Mouse (Mus musculus) spleen, postnatal 4 days (tissue): ENCODE results near the gene Cdh13.

ENCODE experiments used
- DNase-seq, 2 experiments: peaks; one replicate each; pipeline ENCODE4 v3.0.0; 2022; ENCODE audit warnings: low spot score in 2 of 2

Gene Cdh13

DNA sequence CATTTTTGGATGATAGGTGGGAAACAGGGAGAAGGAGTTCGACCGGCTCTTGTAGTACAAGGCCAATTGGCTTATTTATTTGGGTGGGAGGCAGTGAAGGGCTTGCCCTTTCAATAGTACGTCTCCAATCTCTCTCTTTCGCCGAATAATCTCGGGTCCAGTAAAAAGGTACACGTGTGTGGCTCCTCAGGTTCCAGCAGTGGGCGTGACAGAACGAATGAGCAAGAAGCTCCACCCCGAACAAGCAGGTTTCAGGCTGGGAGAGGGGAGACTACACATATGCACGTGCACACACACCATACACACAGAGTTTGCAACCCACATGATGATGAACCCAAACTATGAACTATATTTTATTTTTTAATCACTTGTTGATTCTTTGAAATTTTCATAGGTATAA lies 653.9 kb downstream of the Cdh13 start:
- no peak for DNase-seq

DNA sequence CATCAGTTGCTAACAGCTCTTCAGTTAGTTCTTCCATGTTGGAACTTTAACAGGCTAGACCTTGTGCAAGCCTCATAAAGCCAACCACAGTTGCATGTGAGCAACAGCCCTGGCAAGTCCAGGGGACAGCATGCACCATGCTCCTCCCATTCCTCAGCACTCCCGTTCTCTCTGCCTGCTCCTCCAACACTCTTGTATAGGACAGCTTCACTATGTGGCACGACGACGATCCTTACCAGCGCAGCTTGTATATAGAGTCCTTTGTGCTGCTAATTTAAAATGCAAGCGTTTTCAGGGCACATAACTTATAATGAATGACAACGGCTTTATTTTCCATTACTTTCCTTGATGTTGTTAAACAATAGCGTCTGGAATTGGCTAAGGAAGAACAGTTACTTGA lies 654.5 kb downstream of the Cdh13 start:
- no peak for DNase-seq

DNA sequence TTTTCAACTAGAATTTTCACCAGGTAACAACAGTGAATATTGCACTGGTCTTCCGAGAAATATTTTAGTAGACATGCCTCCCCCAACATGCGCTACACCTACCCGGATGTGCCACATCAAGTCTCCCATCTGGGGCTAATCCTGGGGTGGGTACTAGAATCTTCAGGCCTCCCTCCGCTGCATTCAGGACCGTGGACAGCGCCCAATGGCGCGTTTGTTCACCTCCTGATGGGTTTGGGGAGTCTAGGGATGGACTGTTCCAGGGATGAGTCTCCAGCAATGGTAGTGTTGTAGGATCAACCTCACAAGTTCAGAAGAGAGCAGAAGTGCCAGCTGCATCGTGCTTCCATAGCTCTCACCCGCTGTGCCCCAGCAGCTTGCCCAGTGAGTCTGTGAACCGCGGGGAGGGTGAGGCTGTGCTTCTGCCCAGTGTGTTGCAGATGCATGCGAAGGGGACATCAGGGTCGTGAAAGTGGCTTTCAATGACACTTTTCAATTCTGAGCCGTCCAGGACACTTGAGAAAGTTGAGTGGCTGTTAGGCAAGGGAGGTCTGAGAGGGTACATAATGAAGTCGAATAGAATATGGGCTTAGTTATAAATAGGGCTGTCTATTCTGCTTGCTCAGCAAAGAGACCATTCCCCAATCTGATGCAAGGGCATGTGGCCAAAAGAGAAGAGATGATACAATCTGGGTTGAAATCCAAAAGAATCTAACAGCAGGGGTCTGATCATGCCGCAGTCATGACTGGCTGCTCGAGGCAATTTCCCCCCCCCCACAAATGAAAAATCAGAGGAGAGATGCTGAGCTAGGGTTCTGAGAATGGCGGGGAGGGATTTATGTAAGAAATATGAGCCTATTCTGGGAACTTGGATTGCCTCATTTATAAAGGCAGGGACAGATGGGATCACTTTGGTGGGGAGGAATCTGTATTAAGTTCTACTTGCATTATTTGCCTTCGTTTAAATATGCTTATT lies 668.5 kb downstream of the Cdh13 start:
- DNase-seq = no peak

DNA sequence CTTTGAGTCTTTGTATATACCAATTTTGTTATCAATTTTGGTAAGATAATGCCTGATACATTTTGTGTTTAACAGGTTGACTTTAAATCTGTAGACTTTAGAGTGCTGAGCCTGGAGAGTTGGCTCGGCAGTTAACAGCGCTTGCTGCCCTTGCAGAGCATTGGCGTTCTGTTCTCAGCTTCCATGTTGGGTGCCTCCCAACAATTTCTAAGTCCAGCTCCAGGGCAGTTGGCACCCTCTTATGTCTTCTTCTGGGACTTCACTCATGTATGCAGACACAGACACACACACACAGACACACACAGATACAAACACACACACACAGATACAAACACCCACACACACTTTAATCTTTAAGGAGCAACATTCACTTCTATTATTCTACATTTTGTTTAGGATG lies 672.6 kb downstream of the Cdh13 start:
- no peak for DNase-seq

DNA sequence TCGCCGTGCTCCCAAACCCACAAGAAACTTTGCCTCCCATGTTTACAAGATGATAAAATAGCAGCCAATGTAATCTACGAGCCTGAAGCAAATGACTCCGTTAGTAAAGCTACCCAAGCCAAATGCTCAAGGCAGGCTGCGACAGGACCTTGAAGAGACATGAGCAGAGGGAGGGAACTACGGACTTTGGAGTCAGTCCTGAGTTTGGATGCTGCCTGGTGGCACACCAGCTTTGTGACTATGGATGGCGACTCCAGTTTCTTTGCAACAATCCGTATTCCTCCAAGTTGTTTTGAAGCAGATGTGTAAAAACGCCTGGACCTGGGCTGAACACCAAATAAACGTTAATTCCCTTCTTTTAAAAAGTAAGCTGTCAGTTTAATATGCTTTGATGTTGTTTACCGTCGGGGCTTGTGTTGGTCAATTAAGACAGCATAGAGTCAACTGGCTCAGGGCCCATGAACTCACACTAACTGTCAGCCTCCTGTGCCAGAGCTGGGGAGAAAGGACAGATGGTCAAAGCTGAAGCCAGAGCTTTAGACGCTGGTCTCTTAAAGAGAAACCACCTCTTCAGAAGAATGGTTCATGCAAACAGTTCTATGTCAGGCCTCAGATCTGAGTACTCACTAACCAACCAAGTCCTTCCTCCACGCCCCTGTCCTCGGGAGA lies 678.5 kb downstream of the Cdh13 start:
- DNase-seq = no peak

DNA sequence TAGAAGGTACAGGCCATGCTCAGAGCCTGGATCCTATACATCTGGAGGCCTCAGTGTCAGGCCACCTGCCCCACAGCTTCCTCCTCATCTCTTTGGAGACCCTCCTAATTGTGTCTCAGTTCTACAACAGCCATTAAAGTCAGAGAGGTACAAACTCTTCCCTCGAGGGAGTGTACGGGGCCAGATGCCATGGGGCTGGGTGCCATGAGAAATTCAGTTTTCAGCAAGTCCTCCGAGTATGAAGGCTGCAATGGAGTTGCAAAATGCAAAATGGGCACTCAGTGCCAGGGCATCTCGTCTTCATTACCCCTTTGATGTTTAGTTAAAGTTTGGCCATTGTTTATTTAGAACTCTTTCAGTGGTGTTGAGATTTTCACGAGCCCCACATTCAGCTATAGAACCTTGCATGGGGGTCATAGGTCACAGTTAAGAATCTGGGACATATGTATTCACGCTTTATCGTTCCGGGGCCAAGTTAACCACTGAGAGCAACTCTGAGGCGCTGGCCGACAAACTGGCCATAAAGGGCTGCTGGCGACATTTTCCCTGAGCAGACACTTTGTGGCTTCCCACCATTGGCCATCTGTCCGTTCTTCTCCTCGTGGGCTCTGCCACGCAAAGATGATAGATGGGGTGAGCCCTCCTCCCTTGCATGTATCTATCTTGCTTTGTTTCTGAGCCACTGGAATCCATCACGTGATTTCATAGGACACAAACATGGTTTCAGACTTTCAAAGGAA lies 681.7 kb downstream of the Cdh13 start:
- DNase-seq = no peak

DNA sequence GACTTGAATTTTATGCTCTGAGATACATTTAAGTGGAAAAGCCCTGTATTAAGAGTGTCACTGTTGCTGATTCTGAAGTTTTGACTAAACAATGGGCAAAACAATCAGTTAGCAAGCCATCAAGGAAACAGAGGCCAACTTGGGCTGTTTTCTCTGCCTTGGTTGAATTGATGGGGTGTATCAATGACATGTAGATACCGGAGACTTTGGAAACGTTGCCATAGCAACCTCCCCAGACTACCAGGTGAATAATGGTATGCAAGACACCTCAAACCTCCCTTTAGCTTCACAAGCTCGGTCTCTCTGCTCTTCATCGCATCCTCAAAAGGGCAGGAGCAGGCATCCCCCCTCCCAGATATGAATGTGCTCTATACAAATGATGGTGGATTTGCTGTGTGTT lies 685.4 kb downstream of the Cdh13 start:
- no peak for DNase-seq

DNA sequence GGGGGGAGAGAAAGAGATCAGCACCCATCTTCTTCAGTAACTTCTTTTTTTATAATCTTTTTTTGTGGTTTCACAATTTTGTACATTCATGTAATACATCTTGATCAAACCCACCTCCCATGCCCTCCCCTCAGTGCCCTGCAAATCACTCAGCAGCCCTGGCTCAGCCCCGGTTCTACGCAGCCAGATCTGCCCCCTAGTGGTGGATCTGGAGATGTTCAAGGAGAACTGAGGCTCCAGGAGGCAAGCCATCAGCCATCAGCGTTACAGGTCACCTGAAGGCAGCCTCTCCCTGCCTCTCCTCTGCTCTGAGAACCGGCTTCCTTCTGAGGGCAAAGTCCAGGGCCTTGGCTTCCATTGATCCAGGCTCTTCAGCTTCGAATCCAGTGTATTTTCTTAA lies 696.3 kb downstream of the Cdh13 start:
- DNase-seq = no peak

DNA sequence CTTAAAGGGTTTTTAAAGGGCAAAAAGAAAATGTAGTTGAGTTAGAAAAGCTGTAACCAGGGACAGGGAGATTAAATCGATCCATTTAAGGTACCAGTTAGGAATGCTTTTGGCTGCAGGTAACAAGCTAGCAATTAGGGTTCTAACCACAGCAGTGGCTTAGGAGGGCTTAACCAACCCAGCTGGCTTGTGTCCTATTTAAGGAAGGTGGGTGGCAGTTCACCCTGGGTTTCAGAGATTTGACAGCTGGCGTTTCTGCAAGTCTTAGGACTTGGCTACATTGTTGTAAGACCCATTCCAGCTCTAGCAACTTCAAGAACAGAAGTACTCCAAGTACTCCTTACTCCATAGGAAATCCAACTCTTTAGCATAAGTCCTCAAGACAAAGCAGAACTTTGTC lies 700.2 kb downstream of the Cdh13 start:
- no peak for DNase-seq

DNA sequence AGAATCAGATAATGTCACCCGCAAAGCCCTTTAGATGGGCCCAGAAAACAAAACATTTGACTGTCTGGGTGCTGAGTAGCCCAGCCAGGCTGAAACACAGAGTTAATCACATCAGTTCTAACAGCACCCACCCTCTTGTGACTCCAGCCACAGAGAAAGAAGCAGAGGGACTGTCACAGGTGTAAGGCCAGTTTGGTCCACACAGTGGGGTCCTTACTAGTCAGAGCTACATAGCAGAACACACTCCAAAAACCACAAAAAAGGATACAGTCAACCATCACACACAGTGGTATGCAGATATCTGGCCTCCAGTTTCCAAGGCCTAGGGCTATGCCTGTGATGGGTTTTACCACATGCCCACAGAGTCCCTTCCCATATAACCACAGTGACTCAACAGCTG lies 703.3 kb downstream of the Cdh13 start:
- no peak for DNase-seq

DNA sequence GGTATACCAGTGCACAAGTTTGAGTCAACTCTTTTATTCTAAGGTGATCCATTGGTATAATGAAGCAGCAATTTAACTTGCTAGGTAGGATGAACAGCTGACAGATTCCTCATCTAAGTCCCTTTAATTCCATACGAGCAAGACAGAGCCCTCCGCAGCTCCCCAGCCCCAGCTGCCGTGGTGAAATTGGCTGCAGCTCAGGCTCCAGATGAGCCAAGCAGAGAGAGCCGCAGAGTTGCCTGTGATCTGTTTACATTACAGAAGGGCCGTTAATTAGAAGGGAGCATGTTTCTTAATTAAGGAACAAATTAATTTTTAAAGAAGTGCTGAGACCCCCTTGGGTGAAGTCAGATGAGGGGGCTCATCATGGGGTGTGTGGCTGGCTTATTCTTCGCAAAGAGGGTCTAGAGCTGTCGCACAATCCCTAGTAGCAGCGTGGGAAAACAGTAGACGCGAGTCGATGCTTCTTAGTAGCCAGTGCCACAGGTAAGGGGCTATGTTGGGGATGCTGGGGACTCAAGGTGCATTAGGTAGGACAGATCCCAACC lies 712.2 kb downstream of the Cdh13 start:
- no peak for DNase-seq

DNA sequence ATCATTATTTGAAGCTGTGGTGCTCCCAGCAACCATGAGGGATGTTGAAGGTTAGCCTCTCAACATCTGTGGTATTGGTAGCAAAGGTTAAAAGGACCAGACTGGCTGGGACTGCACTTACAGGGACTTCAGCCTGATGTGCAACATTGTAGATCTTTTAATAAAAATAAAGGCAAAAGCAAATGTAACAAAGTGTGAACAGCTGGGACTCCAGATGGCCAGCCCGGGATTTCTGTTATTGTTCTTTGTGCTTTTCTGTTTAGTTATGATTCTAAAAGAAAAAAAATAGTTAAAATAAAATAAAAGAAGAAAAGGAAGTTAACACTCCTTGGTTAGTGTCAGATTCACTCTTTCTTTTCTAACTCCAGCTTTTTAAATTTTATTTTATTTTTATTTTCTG lies 717.1 kb downstream of the Cdh13 start:
- no peak for DNase-seq

DNA sequence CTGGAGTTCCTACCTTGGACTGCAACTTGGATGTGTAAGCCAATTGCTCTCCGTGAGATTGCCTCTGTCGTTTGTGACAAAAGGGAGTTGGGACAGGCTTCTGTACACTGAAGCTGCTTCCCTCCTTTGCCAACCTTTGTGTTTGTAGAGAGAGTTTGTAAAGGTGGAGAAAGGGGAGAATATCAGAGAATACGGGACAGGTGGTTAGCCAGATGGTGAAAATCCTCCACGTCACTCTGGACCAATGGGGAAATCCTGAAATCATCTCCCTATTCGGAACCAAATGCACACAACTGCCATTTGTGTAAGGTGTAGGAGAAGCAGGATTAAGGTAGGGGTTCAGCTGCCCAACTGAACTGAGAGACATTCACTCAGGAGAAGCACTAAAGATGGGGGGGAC lies 721.3 kb downstream of the Cdh13 start:
- no peak for DNase-seq

DNA sequence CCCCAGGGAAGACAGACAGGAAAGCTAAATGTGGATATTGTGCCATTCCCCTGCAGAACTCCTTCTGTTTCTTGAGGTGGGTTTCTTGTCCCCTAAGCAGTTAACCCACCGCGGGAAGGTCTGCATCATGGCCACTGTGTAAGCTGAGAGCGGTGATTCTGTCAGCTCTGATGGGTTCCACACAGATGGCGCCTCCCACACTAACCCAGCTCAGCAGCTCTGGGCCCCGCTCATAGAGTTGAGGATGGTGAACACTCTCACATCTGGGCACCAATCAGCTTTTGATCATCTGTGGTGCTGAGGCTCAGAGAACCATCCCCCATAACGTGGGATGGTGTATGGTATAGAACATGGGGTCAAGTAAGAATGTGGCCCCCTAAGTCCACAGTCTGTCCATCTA lies 735.1 kb downstream of the Cdh13 start:
- DNase-seq = no peak

DNA sequence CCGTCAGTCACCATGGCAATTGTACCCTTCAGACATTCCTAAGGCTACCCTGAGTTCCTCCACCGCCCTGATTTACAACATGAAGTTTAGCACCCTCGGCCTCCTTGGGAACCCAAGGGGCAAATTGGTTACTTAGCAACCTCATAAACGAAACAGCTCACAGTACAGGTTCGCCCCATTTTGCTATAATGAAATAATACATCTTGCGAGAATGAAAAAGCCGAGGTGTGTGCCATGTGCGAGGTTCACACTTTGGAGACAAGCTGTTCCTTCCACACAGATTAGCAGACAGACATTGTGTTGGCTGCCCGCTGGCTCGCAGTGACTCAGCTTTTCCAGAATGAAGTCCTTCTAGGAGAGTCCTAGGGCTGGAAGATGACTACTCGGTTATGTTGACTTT lies 737.2 kb downstream of the Cdh13 start:
- DNase-seq = no peak

DNA sequence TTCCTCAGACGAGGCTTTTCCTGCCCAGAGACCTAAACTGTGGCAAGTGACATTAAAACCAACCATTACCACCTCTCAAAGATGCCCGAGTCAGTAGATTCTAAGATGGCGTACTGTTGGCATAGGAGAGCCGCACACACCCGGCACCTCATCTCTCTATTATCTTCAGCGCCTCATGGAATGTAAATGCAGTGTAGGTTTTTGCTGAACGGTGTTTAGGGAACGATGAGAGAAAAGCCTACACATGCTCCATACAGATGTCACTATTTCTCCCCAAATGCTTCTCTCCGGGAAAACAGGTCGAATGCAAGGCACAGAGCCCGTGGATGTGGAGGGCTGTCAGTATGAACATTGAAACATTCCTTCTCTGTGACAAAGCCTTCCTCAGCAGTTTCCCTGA lies 737.9 kb downstream of the Cdh13 start:
- no peak for DNase-seq

DNA sequence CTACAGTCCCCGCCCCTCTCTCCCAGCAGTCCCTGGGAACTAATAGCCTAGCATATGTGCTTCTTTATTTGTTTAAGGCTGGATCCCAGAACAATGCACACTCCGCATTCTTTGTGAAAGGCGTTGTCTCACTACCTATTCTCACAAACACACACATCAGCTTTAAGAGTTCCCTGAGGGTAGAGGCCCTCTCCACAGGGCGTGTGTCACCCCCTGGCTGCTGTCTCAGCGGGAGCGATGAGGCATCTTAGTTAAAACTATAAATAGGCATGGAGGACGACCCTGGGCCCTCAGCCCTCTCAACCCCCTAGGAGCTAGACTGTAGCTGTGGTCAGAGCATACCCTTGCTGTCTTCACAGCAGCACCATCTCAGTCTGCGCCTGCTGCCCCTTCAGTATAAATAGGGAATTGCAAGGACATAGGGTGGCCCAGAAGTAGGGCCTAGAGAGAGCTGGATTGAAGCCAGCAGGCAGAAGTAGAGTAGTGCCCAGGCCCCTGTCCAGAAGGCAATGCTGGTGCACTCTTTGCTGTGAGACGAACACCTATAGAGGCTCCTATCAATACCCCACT lies 738.9 kb downstream of the Cdh13 start:
- no peak for DNase-seq

DNA sequence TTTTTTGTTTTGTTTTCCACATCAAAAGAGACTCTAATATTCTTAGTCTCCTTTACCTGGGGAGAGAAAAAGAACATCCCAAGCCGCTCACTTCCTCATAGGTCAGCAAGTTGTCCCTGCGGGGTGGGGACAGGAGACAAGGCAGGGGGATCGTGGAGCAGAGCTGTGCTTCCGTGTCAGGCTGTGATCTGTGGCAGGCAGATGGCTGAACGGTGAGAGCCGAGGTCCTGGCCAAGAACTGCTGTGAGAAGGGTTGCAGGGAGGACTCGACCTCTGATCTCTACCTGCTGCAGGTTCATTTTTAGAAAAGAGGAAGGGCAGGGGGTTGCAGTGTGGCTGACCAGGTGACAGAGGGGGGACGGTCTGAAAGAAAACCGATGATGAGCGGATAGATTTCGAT lies 749.9 kb downstream of the Cdh13 start:
- DNase-seq = no peak

DNA sequence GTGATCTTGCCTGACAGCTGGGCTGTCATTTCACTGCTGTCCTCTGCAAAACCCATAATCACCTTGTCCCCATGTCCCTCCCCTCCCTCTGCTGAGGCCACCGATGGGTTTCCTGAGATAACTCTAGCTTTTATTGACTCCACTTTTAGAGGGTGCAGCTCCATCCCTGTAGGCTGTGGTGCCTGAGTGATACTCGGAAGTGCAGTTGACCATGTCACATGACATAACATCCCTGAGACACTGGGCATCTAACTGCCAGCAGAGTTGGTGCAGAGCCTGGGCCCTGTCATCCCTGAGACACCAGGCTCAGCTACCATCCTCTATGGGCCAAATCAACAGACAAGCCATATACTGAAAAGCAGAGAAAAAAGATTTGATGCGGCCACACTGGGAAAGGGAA lies 750.5 kb downstream of the Cdh13 start:
- no peak for DNase-seq

DNA sequence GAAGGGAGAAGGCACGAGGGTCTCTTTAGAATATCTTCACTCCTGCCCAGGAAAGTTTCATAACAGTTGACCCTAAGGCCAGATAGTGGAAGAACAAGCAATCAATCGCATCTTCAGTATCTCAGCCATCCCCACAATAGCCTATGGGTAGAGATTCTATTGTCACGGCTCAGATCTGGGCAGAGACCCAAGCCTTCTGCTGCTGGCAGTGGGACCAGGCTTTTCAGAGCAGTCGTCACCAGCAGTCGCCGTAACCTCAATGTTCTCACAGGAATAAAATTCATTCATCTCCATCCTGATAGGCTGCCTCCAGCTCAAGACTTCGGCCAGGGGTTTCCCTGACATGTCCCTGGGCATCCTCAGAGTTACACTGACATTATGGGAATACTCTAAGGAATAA lies 751.6 kb downstream of the Cdh13 start:
- DNase-seq = no peak

DNA sequence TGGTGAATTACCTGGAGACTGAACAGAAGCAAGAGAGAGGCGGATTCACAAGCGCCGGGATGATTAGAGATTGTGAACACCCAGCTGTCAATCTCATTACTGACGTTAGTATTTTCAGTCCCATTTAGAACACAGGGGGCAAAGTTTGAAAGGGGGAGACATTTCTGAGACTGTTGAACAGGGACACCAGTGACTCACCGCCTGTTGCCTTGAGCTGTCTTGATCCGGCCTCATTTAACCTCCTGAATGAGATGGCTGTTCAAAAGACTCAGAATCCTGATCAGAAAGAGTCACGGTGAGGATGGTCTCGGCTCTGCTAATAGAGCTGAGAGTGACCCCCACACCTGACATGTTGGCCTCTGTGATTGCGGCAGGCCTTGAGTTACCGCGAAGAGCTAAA lies 754.0 kb downstream of the Cdh13 start:
- no peak for DNase-seq

DNA sequence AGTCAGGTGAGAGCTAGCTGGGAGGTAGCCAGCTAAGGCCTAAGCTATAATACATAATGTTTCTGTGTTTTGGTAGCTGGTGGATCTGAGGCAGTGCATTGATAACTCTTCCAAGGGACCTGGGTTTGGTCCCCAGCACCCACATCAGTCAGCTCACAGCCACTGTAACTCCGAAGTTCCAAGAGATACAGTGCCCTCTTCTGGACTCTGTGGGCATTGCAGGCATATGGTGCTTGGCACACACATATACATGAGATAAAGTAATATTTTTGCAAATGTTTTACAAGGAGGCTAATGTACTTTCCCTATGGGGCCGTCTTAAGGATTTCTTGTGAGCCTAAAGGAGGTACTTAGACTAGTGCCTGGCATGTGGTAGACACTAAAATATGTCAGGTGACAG lies 755.8 kb downstream of the Cdh13 start:
- no peak for DNase-seq
